Mouse (Mus musculus) right cerebral cortex, postnatal 25 days (tissue): ENCODE measurements around the gene Ctsq.
"Not testable (repeated sequence)": the region's sequence is repeated elsewhere in the genome, so short reads cannot be mapped to it uniquely, and the experiment has no call there.

Experiments
- DNase-seq: peaks from one replicate; pipeline ENCODE4 v3.0.0; 2022

Gene Ctsq

GRCm38 (mm10) chr13:61040531-61040930 lies at the start of gene Ctsq:
Gene Ctsq, minus strand, starts transcription at chr13:61040631.
- DNase-seq = no peak

- DNase-seq = no peak
These were observed 17.6 kb downstream of the Ctsq start for GRCm38 (mm10) chr13:61022785-61023184.

- no peak for DNase-seq
These were observed 18.6 kb downstream of the Ctsq start for GRCm38 (mm10) chr13:61021844-61022243.

- no peak for DNase-seq
These were observed 30.3 kb downstream of the Ctsq start for GRCm38 (mm10) chr13:61010171-61010570.

GRCm38 (mm10) chr13:61005859-61006258 lies 34.6 kb downstream of the Ctsq start, which contains the start of gene Ctsj:
Gene Ctsj, minus strand, starts transcription at chr13:61005959.
- DNase-seq = no peak

GRCm38 (mm10) chr13:60997600-60997999 lies 42.8 kb downstream of the Ctsq start:
- no peak for DNase-seq

- DNase-seq = not testable (repeated sequence)
These were observed 53.5 kb downstream of the Ctsq start for GRCm38 (mm10) chr13:60986915-60987314.
